Mouse (Mus musculus) CH12.LX (cell line): Measurements from ENCODE around the gene Eif4ebp2.

Source experiments
- CTCF ChIP-seq, 2 experiments: IDR thresholded peaks in 1 of 2; conservative IDR thresholded peaks in 1 of 2; 2 replicates each; pipeline ENCODE4 v1.5.1; 2011 to 2012; ENCODE audit warnings: low read depth in 2 of 2, low read length in 2 of 2, improper control_type of control experiment in 1 of 2, inconsistent platforms in 1 of 2, mild to moderate bottlenecking in 1 of 2, moderate library complexity in 1 of 2
- EP300 ChIP-seq: IDR thresholded peaks from 2 replicates; pipeline ENCODE4 v1.6.1; 2011; ENCODE audit warnings: low read length, improper control_type of control experiment
- JUND ChIP-seq: conservative IDR thresholded peaks from 2 replicates; pipeline ENCODE4 v1.6.1; 2011; ENCODE audit warnings: low read depth, low read length, improper control_type of control experiment
- KAT2A ChIP-seq: IDR thresholded peaks from 2 replicates; pipeline ENCODE4 v1.6.1; 2012; ENCODE audit warnings: low read length, improper control_type of control experiment, inconsistent platforms; ENCODE audit not compliant: insufficient replicate concordance
- MAFK ChIP-seq: IDR thresholded peaks from 2 replicates; pipeline ENCODE4 v1.6.1; 2011; ENCODE audit warnings: low read length, improper control_type of control experiment; ENCODE audit not compliant: insufficient replicate concordance
- MAX ChIP-seq: IDR thresholded peaks from 2 replicates; pipeline ENCODE4 v1.6.1; 2011; ENCODE audit warnings: low read length, improper control_type of control experiment
- MXI1 ChIP-seq: IDR thresholded peaks from 2 replicates; pipeline ENCODE4 v1.6.1; 2011; ENCODE audit warnings: mild to moderate bottlenecking, low read depth, low read length, improper control_type of control experiment
- RCOR1 ChIP-seq: conservative IDR thresholded peaks from 2 replicates; pipeline ENCODE4 v1.6.1; 2012; ENCODE audit warnings: low read depth, mild to moderate bottlenecking, inconsistent platforms, low read length, improper control_type of control experiment
- SMC3 ChIP-seq: IDR thresholded peaks from 2 replicates; pipeline ENCODE4 v1.6.1; 2011; ENCODE audit warnings: low read depth, low read length, improper control_type of control experiment
- USF1 ChIP-seq: IDR thresholded peaks from 2 replicates; pipeline ENCODE4 v1.6.1; 2014; ENCODE audit warnings: low read depth, mild to moderate bottlenecking, inconsistent platforms, low read length, improper control_type of control experiment

DNA sequence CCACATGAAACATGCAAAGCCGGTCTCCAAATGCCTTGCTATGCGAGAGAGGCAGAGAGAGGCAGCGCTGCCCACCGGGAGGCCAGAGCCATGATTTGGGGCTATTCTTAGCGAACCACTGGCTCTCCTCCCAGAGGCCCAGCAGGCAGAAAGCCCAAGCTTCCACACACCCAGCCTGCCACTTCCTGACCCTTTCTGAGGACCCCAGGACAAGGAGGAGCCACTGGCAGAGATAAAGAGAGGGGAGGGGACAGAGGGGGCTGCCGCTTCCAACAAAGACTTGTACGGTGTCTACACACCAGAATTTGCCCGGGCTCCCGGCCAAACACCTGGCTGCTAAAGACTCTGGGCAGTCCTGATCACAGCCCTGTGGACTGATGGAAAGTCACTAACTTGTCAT, 72.3 kb downstream of the Eif4ebp2 start:
- TF ChIP-seq JUND (no peak), CTCF (conservative IDR thresholded peaks at IDR 0.05 in 1 of 2, IDR thresholded peaks at IDR 0.05 in 1 of 2; ENCODE audit: low read depth in 2 of 2, low read length in 2 of 2) (no peak), KAT2A (no peak), EP300 (no peak), USF1 (no peak), RCOR1 (no peak), MAFK (no peak), SMC3 (no peak), MXI1 (no peak), MAX (no peak)
